Mouse (Mus musculus) lung, adult 2 months (tissue): ENCODE measurements around the gene Fubp1.

Experiments used
- CTCF ChIP-seq: fragments of 200-500 bp; IDR thresholded peaks from 2 replicates; pipeline ENCODE4 v1.5.1; 2011; ENCODE audit warnings: mild to moderate bottlenecking, low read length, control low read depth; ENCODE audit not compliant: insufficient read depth
- POLR2A ChIP-seq: fragments of 200-500 bp; IDR thresholded peaks from 2 replicates; pipeline ENCODE4 v1.6.1; 2011; ENCODE audit warnings: low read depth, mild to moderate bottlenecking, control low read depth, low read length, borderline replicate concordance; ENCODE audit errors: extremely low read depth

DNA sequence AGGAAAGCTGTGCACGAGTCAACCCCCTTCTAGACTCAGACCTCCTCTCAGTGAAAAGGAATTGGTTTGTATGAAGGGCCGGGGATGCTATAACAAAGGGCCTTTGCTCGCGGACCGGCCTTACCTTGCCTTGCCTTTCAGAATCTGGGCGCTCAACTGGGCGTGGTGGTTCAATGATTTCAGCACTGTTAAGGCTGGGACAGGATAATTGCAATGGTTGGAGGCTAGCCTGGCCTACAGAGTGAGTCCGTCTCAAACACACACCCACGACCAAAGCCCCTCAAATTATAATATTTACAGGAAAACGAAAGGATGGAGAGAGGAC is 44.2 kb upstream of the Fubp1 start, which contains the start of gene Gipc2:
- TF ChIP-seq CTCF, result no peak
- TF ChIP-seq POLR2A, result no peak
